In genomic region chr4:103158781-103159180, GRCm38 (mm10) we compare ENCODE assay signal across 16 mouse cellular contexts.
"Had no signal": no experiment of that assay in that cellular context is flagged by ENCODE, and none has a peak within 500 bp of the region (broad histone marks: within the 10 kb centered on the region; RNA-seq: fewer than 3 reads in every experiment).

No protein-coding gene starts in this region.

- DNase-seq: heart, postnatal 10 days; heart, postnatal 14 days; heart, postnatal 36 days; heart, postnatal 4 days; kidney, adult 11 months; kidney, adult 18-20 months; kidney, adult 2 months; kidney, adult 8-10 months; kidney, adult 9 months; kidney, postnatal 10 days; kidney, postnatal 14 days; kidney, postnatal 25 days; kidney, postnatal 36 days; kidney, postnatal 4 days; layer of hippocampus, adult 9-11 months; layer of hippocampus, postnatal 36 days had no signal
